Mouse (Mus musculus) hindbrain, embryonic 16.5 days (tissue): ENCODE data around the gene Tmem123. TPM values are rescaled to one million over a fixed set of nuclear protein-coding genes. Genes with fewer than 3 reads are reported as not detected.

Source experiments
- microRNA-seq: library from miRNA; unstranded; fragments of <30 nt; microRNA quantifications from one replicate; pipeline ENCODE4, GENCODE M21; 2017
- polyA plus RNA-seq: library from polyadenylated mRNA; unstranded; fragments of >200 nt; fragmentation: Nextera tagmentation; extraction: Ambion mirVana; gene quantifications from 2 replicates; pipeline ENCODE4 v1.2.1, GENCODE M21; 2015

Tmem123 gene
- polyA plus RNA-seq, 1 experiment from 2014 or later, result 20.4 TPM

Small RNA genes within 50 kb of the gene (microRNA-seq; reads per million reads assigned to microRNA genes)
- gene Mir5618, result 1.9 reads per million

Other genes starting within 250 kb of the Tmem123 start
- gene Mmp8, start 205.6 kb upstream of the Tmem123 start, polyA plus RNA-seq, result 0.20 and 0.24 TPM in 2 replicates
- gene Mmp27, start 192.6 kb upstream of the Tmem123 start, polyA plus RNA-seq, result not detected in 2 replicates
- not detected in 2 replicates for gene Mmp20, start 135.8 kb upstream of the Tmem123 start, polyA plus RNA-seq
- not detected in 2 replicates for gene Mmp7, start 72.0 kb upstream of the Tmem123 start, polyA plus RNA-seq
- 35.4 and 43.5 TPM in 2 replicates for gene Birc2, start 73.0 kb downstream of the Tmem123 start, polyA plus RNA-seq
- 1.8 and 2.9 TPM in 2 replicates for gene Birc3, start 109.1 kb downstream of the Tmem123 start, polyA plus RNA-seq
- 6.7 and 9.8 TPM in 2 replicates for gene Yap1, start 240.6 kb downstream of the Tmem123 start, polyA plus RNA-seq